Mouse (Mus musculus) liver, embryonic 12.5 days (tissue): ENCODE data around the gene Ddhd1. TPM values are rescaled to one million over a fixed set of nuclear protein-coding genes. Genes with fewer than 3 reads are reported as not detected.

Experiments
- ATAC-seq: fragments of 200-750 bp; cut with Nextera tagmentation; 2 replicates; pipeline ENCODE4 v1.8.0; 2017; ENCODE audit warnings: moderate number of reproducible peaks, mild to moderate bottlenecking, moderate library complexity
- H3K27ac ChIP-seq: fragments of 300-500 bp; sonication (generic); 2 replicates; pipeline ENCODE4 v1.5.1; 2016; ENCODE audit warnings: mild to moderate bottlenecking
- H3K27me3 ChIP-seq: fragments of 300-500 bp; sonication (generic); replicated peaks from 2 replicates; pipeline ENCODE4 v1.6.1; 2016; ENCODE audit warnings: mild to moderate bottlenecking, moderate library complexity
- H3K36me3 ChIP-seq: fragments of 300-500 bp; sonication (generic); 2 replicates; pipeline ENCODE4 v1.6.1; 2016; ENCODE audit warnings: mild to moderate bottlenecking, moderate library complexity
- H3K4me1 ChIP-seq: fragments of 300-500 bp; sonication (generic); 2 replicates; pipeline ENCODE4 v1.6.1; 2016
- H3K4me2 ChIP-seq: fragments of 300-500 bp; sonication (generic); 2 replicates; pipeline ENCODE4 v1.6.1; 2016; ENCODE audit warnings: mild to moderate bottlenecking, moderate library complexity
- H3K4me3 ChIP-seq: fragments of 300-500 bp; sonication (generic); 2 replicates; pipeline ENCODE4 v1.5.1; 2016; ENCODE audit warnings: mild to moderate bottlenecking, moderate library complexity
- H3K9ac ChIP-seq: fragments of 300-500 bp; sonication (generic); 2 replicates; pipeline ENCODE4 v1.6.1; 2016; ENCODE audit warnings: mild to moderate bottlenecking, moderate library complexity
- H3K9me3 ChIP-seq: fragments of 300-500 bp; sonication (generic); replicated peaks from 2 replicates; pipeline ENCODE4 v1.6.1; 2016; ENCODE audit warnings: mild to moderate bottlenecking, moderate library complexity
- WGBS: fragments of 180-500 bp; shearing (Covaris S2); methylation state at CpG from one replicate; pipeline ENCODE4 v1.1.7; 2016; ENCODE audit not compliant: insufficient replicate concordance; 5-methylcytosine and 5-hydroxymethylcytosine counted together
- microRNA-seq: library from miRNA; unstranded; fragments of <30 nt; microRNA quantifications from one replicate; pipeline ENCODE4, GENCODE M21; 2017
- polyA plus RNA-seq: library from polyadenylated mRNA; unstranded; fragments of >200 nt; fragmentation: Nextera tagmentation; extraction: Ambion mirVana; gene quantifications from 2 replicates; pipeline ENCODE4 v1.2.1, GENCODE M21; 2016

Gene Ddhd1
- polyA plus RNA-seq, 1 experiment from 2014 or later: 12.5 TPM

GRCm38 (mm10) chr14:45539659-45540468 is 118.1 kb downstream of the Ddhd1 start:
- H3K27ac ChIP-seq: no peak overlapping the region
- no peak overlapping the region for H3K9ac ChIP-seq
- H3K36me3 ChIP-seq: no peaks in the 10 kb centered on the region
- ATAC-seq: peak; percentile 58
- no peaks in the 10 kb centered on the region for H3K27me3 ChIP-seq
- no peaks in the 10 kb centered on the region; the same call in 1 of the 2 replicates for H3K4me1 ChIP-seq
- H3K4me2 ChIP-seq: no peak overlapping the region
- whole genome bisulfite sequencing: 25% methylated on average over 12 of the region's 12 CpGs
- no peak overlapping the region for H3K4me3 ChIP-seq
- H3K9me3 ChIP-seq: no peaks in the 10 kb centered on the region

Small RNA genes lying within 50 kb of the gene (microRNA-seq; reads per million reads assigned to microRNA genes)
- 28.8 reads per million, percentile 36 among the genes with 10 or more reads in this experiment for gene Mir5131

Other genes starting within 250 kb of the Ddhd1 start
- gene Fermt2, start 128.0 kb downstream of the Ddhd1 start, polyA plus RNA-seq: 37.2 and 37.3 TPM in 2 replicates